Mouse (Mus musculus): ENCODE measurements around the gene Acyp2.

- TF ChIP-seq CTCF (IDR thresholded peaks at IDR 0.05; ENCODE audit: low read depth, low read length) (no peak), POLR2A (IDR thresholded peaks at IDR 0.05; ENCODE audit: extremely low read depth, insufficient read depth, low read length) (no peak)
Observed at GRCm38 (mm10) chr11:30618235-30618634, 31.2 kb downstream of the Acyp2 start.
